Mouse (Mus musculus) thymus, adult 2 months (tissue): ENCODE measurements around the gene Kirrel.

Experiments
- CTCF ChIP-seq: fragments of 200-500 bp; IDR thresholded peaks from 2 replicates; pipeline ENCODE4 v1.5.1; 2012; ENCODE audit warnings: mild to moderate bottlenecking, control low read depth, low read length, moderate library complexity, borderline replicate concordance; ENCODE audit not compliant: control insufficient read depth, poor library complexity, insufficient read depth; ENCODE audit errors: extremely low read depth
- POLR2A ChIP-seq: fragments of 200-500 bp; IDR thresholded peaks from 2 replicates; pipeline ENCODE4 v1.6.1; 2012; ENCODE audit warnings: mild to moderate bottlenecking, low read length, control low read depth, moderate library complexity; ENCODE audit not compliant: control insufficient read depth, poor library complexity, insufficient read depth; ENCODE audit errors: extremely low read depth

- TF ChIP-seq POLR2A (no peak), CTCF (no peak)
Measured at GRCm38 (mm10) chr3:87053939-87054338, 120.6 kb downstream of the Kirrel start.
